14 mouse cellular contexts compared by ENCODE assay signal in genomic region chr13:43134468-43134867, GRCm38 (mm10). TPM values are rescaled to one million over a fixed set of nuclear protein-coding genes. Genes with fewer than 3 reads are reported as not detected.
DNase-seq lines count a peak whose midpoint lies in the region; ATAC-seq and TF ChIP-seq lines count a peak whose summit lies in the region.
"Had no signal": no experiment of that assay in that cellular context is flagged by ENCODE, and none has a peak within 500 bp of the region (broad histone marks: within the 10 kb centered on the region; RNA-seq: fewer than 3 reads in every experiment).

No protein-coding gene starts in this region.

- H3K36me3 ChIP-seq in midbrain, postnatal 0 days (ENCODE audit: insufficient read depth, low read length) = peaks cover 23% of the 10 kb centered on the region
- peaks cover 12% of the 10 kb centered on the region; the same call in 1 of the 2 replicates for H3K36me3 ChIP-seq in midbrain, embryonic 14.5 days (ENCODE audit: control insufficient read depth, insufficient read depth, low read length)
- H3K36me3 ChIP-seq in heart, embryonic 12.5 days = no peaks in the 10 kb centered on the region
- H3K36me3 ChIP-seq: G1E had no signal

- peak; percentile 70 to 72 for DNase-seq in cerebellum, postnatal 14 days
- DNase-seq in cerebellum, adult 2 months = no peak
- peak; percentile 35 for DNase-seq in midbrain, postnatal 0 days (ENCODE audit: low spot score)
- DNase-seq in midbrain, embryonic 14.5 days = no peak
- no peak for DNase-seq in urinary bladder, adult 2 months (ENCODE audit: low spot score)
- DNase-seq: liver; right cerebral cortex, postnatal 14 days; thymus, postnatal 36 days had no signal

- WGBS in cerebellum, adult 2 months = 11% methylated on average over 4 of the region's 4 CpGs
- WGBS in midbrain, postnatal 0 days = 67% methylated on average over 4 of the region's 4 CpGs
- 78% methylated on average over 4 of the region's 4 CpGs for WGBS in midbrain, embryonic 14.5 days
- WGBS in heart, embryonic 12.5 days = 11% methylated on average over 4 of the region's 4 CpGs

- H3K4me1 ChIP-seq in cerebellum, adult 2 months (ENCODE audit: control insufficient read depth, insufficient read depth, low read length) = peaks cover 4% of the 10 kb centered on the region
- H3K4me1 ChIP-seq in midbrain, postnatal 0 days (ENCODE audit: insufficient read depth, low read length) = no peaks in the 10 kb centered on the region
- no peaks in the 10 kb centered on the region for H3K4me1 ChIP-seq in midbrain, embryonic 14.5 days (ENCODE audit: control insufficient read depth, insufficient read depth, low read length)
- H3K4me1 ChIP-seq in heart, embryonic 12.5 days (replicated peaks) = peaks cover 45% of the 10 kb centered on the region

- ATAC-seq in midbrain, postnatal 0 days (ENCODE audit: low FRiP score) = no peak
- no peak for ATAC-seq in midbrain, embryonic 14.5 days (ENCODE audit: low FRiP score, low TSS enrichment)
- ATAC-seq in heart, embryonic 12.5 days (ENCODE audit: insufficient number of reproducible peaks, low FRiP score) = peak; percentile 56; the same call in 1 of the 2 replicates
- peak; percentile 71 for ATAC-seq in megakaryocyte progenitor cell, adult 5-6 weeks (replicated peaks; ENCODE audit: poor library complexity)
- ATAC-seq in granulocyte monocyte progenitor cell, adult 5-6 weeks (replicated peaks; ENCODE audit: poor library complexity, severe bottlenecking) = no peak
- ATAC-seq: activated CD4-positive, CD25-positive, alpha-beta regulatory T cell, adult 4 months; intestine, embryonic 16.5 days had no signal

- TF ChIP-seq POLR2A in cerebellum, adult 2 months (IDR thresholded peaks at IDR 0.05; ENCODE audit: borderline replicate concordance, insufficient read depth, low read length) = no peak

- no peak overlapping the region for H3K27ac ChIP-seq in cerebellum, adult 2 months (ENCODE audit: insufficient read depth, low read length)
- no peak overlapping the region for H3K27ac ChIP-seq in midbrain, postnatal 0 days (ENCODE audit: low read depth, low read length)
- H3K27ac ChIP-seq in midbrain, embryonic 14.5 days (replicated peaks; ENCODE audit: low read depth, low read length) = no peak overlapping the region
- peak overlapping the region; percentile 93 for H3K27ac ChIP-seq in heart, embryonic 12.5 days (ENCODE audit: poor library complexity, severe bottlenecking)

- H3K4me2 ChIP-seq in midbrain, postnatal 0 days (ENCODE audit: low read depth, low read length, poor library complexity, severe bottlenecking) = no peak overlapping the region
- H3K4me2 ChIP-seq in midbrain, embryonic 14.5 days (ENCODE audit: low read length) = no peak overlapping the region
- no peak overlapping the region for H3K4me2 ChIP-seq in heart, embryonic 12.5 days

- TF ChIP-seq CTCF in cerebellum, adult 2 months (IDR thresholded peaks at IDR 0.05; ENCODE audit: borderline replicate concordance, insufficient read depth, low read depth, low read length) = no peak
- TF ChIP-seq CTCF in midbrain, postnatal 0 days (IDR thresholded peaks at IDR 0.05) = no peak

- H3K4me3 ChIP-seq in cerebellum, adult 2 months (replicated peaks; ENCODE audit: insufficient read depth, low read depth, low read length) = no peak overlapping the region
- no peak overlapping the region for H3K4me3 ChIP-seq in midbrain, postnatal 0 days (ENCODE audit: low read depth, low read length)
- H3K4me3 ChIP-seq in midbrain, embryonic 14.5 days (replicated peaks; ENCODE audit: low read depth, low read length) = no peak overlapping the region
- H3K4me3 ChIP-seq in heart, embryonic 12.5 days = no peak overlapping the region

- no peaks in the 10 kb centered on the region for H3K9me3 ChIP-seq in midbrain, postnatal 0 days (ENCODE audit: low read length)
- H3K9me3 ChIP-seq in midbrain, embryonic 14.5 days (ENCODE audit: control insufficient read depth, low read length) = no peaks in the 10 kb centered on the region
- no peaks in the 10 kb centered on the region for H3K9me3 ChIP-seq in heart, embryonic 12.5 days (replicated peaks)
- H3K9me3 ChIP-seq: G1E had no signal

- H3K9ac ChIP-seq in midbrain, postnatal 0 days (replicated peaks; ENCODE audit: low read length, poor library complexity, severe bottlenecking) = no peak overlapping the region
- H3K9ac ChIP-seq in midbrain, embryonic 14.5 days (replicated peaks; ENCODE audit: low read length) = no peak overlapping the region
- no peak overlapping the region for H3K9ac ChIP-seq in heart, embryonic 12.5 days

- H3K27me3 ChIP-seq in cerebellum, adult 2 months (ENCODE audit: control insufficient read depth, insufficient read depth, low read length) = no peaks in the 10 kb centered on the region
- H3K27me3 ChIP-seq in midbrain, postnatal 0 days (ENCODE audit: insufficient read depth, low read length) = no peaks in the 10 kb centered on the region
- no peaks in the 10 kb centered on the region for H3K27me3 ChIP-seq in midbrain, embryonic 14.5 days (ENCODE audit: control insufficient read depth, insufficient read depth, low read length)
- no peaks in the 10 kb centered on the region for H3K27me3 ChIP-seq in heart, embryonic 12.5 days (replicated peaks)

RNA-seq across cellular contexts. Expression of gene Tbc1d7, which starts 36.8 kb away (rescaled TPM):
- 48.2 and 49.9 TPM in 2 replicates for polyA plus RNA-seq in cerebellum, adult 2 months (2012; rRNA removed)
- 30.8 and 48.9 TPM in 2 replicates for total RNA-seq in midbrain, postnatal 0 days (2014; rRNA removed)
- polyA plus RNA-seq in midbrain, postnatal 0 days (2015; fragmentation: Nextera tagmentation; extraction: Ambion mirVana) = 85.9 and 94.3 TPM in 2 replicates
- 101 and 104 TPM in 2 replicates for polyA plus RNA-seq in midbrain, embryonic 14.5 days (2014; fragmentation: Nextera tagmentation; extraction: Ambion mirVana)
- polyA plus RNA-seq in heart, embryonic 12.5 days (2016; fragmentation: Nextera tagmentation; extraction: Ambion mirVana) = 50.9 and 52.3 TPM in 2 replicates
- total RNA-seq in megakaryocyte progenitor cell, adult 5-6 weeks (2015) = 22.8 and 28.9 TPM in 2 replicates
- 6.5 and 6.6 TPM in 2 replicates for total RNA-seq in megakaryocyte progenitor cell, adult 5-6 weeks (2017)
- 23.7 and 25.1 TPM in 2 replicates for polyA plus RNA-seq in urinary bladder, adult 2 months (2012; rRNA removed)
- 16.7 and 34.8 TPM in 2 replicates for total RNA-seq in granulocyte monocyte progenitor cell, adult 5-6 weeks (2014; fragmentation: Nextera tagmentation)
- total RNA-seq in granulocyte monocyte progenitor cell, adult 5-6 weeks (2017) = 8.2 and 12.7 TPM in 2 replicates

Comparison
In these comparisons a context has a peak if more than half of its experiments do, and no peak if none do; other contexts are left out.
1. DNase-seq: peak in cerebellum, postnatal 14 days (2 of 2) and midbrain, postnatal 0 days (single experiment); none in cerebellum, adult 2 months (0 of 2), midbrain, embryonic 14.5 days (single experiment) and urinary bladder, adult 2 months (single experiment).
2. ATAC-seq: peak in heart, embryonic 12.5 days (single experiment) and megakaryocyte progenitor cell, adult 5-6 weeks (single experiment); none in midbrain, postnatal 0 days (single experiment), midbrain, embryonic 14.5 days (single experiment) and granulocyte monocyte progenitor cell, adult 5-6 weeks (single experiment).